Mouse (Mus musculus) neural tube, embryonic 14.5 days (tissue): Measurements from ENCODE around the gene Cd3e. TPM values are rescaled to one million over a fixed set of nuclear protein-coding genes. Genes with fewer than 3 reads are reported as not detected.

Experiments
- ATAC-seq: fragments of 200-750 bp; cut with Nextera tagmentation; 2 replicates; pipeline ENCODE4 v1.8.0; 2017; ENCODE audit warnings: low read depth, mild to moderate bottlenecking, moderate TSS enrichment, moderate library complexity
- H3K27ac ChIP-seq: fragments of 300-500 bp; sonication (generic); 2 replicates; pipeline ENCODE4 v1.5.1; 2014; ENCODE audit warnings: low read depth, mild to moderate bottlenecking, control low read depth, low read length, moderate library complexity, mixed read lengths
- H3K27me3 ChIP-seq: fragments of 300-500 bp; sonication (generic); 2 replicates; pipeline ENCODE4 v1.6.1; 2014; ENCODE audit warnings: low read length; ENCODE audit not compliant: control insufficient read depth, insufficient read depth
- H3K36me3 ChIP-seq: fragments of 300-500 bp; sonication (generic); 2 replicates; pipeline ENCODE4 v1.6.1; 2014; ENCODE audit warnings: low read length, mixed read lengths; ENCODE audit not compliant: control insufficient read depth, insufficient read depth
- H3K4me1 ChIP-seq: fragments of 300-500 bp; sonication (generic); 2 replicates; pipeline ENCODE4 v1.6.1; 2014; ENCODE audit warnings: low read length; ENCODE audit not compliant: control insufficient read depth, insufficient read depth
- H3K4me2 ChIP-seq: fragments of 300-500 bp; sonication (generic); 2 replicates; pipeline ENCODE4 v1.6.1; 2014; ENCODE audit warnings: mild to moderate bottlenecking, low read depth, low read length, control low read depth
- H3K4me3 ChIP-seq: fragments of 300-500 bp; sonication (generic); 2 replicates; pipeline ENCODE4 v1.5.1; 2014; ENCODE audit warnings: low read depth, low read length, control low read depth, mixed read lengths
- H3K9ac ChIP-seq: fragments of 300-500 bp; sonication (generic); replicated peaks from 2 replicates; pipeline ENCODE4 v1.6.1; 2014; ENCODE audit warnings: low read depth, mild to moderate bottlenecking, control low read depth, low read length, mixed read lengths
- H3K9me3 ChIP-seq: fragments of 300-500 bp; sonication (generic); 2 replicates; pipeline ENCODE4 v1.6.1; 2016; ENCODE audit warnings: low read length; ENCODE audit not compliant: control insufficient read depth
- WGBS: fragments of 180-500 bp; shearing (Covaris S2); extraction: QIAGEN DNeasy Blood & Tissue Kit; methylation state at CpG from one replicate; pipeline ENCODE4 v1.1.7; 2014; 5-methylcytosine and 5-hydroxymethylcytosine counted together
- polyA plus RNA-seq: library from polyadenylated mRNA; unstranded; fragments of >200 nt; fragmentation: Nextera tagmentation; extraction: Ambion mirVana; gene quantifications from 2 replicates; pipeline ENCODE4 v1.2.1, GENCODE M21; 2014

The Cd3e gene
- 0.31 TPM in 1 of 2 replicates, not detected in the other for polyA plus RNA-seq

- H3K4me2 ChIP-seq, result no peak within 1 kb of the TSS
- H3K9me3 ChIP-seq, result no peaks in the 10 kb centered on the region
- H3K4me3 ChIP-seq, result no peak within 1 kb of the TSS
- no peak for ATAC-seq
- WGBS, result 81% methylated on average over 19 of the region's 19 CpGs
- no peak within 1 kb of the TSS for H3K27ac ChIP-seq
- no peak within 1 kb of the TSS for H3K9ac ChIP-seq
- H3K36me3 ChIP-seq, result no peaks in the 10 kb centered on the region
- no peaks in the 10 kb centered on the region for H3K27me3 ChIP-seq
- H3K4me1 ChIP-seq, result no peaks in the 10 kb centered on the region
Observed at GRCm38 (mm10) chr9:45009180-45010078, at the start of gene Cd3e. Cd3e (minus strand) TSS chr9:45009627.

- H3K9me3 ChIP-seq, result no peaks in the 10 kb centered on the region
- no peaks in the 10 kb centered on the region for H3K36me3 ChIP-seq
- H3K4me3 ChIP-seq, result no peak overlapping the region
- H3K4me1 ChIP-seq, result peaks cover 4% of the 10 kb centered on the region; the same call in 1 of the 2 replicates
- H3K27ac ChIP-seq, result no peak overlapping the region
- no peaks in the 10 kb centered on the region for H3K27me3 ChIP-seq
- no peak overlapping the region for H3K4me2 ChIP-seq
- ATAC-seq, result no peak
- WGBS, result 62% methylated on average over 5 of the region's 5 CpGs
- no peak overlapping the region for H3K9ac ChIP-seq
Observed at GRCm38 (mm10) chr9:45058304-45058940, 49.0 kb upstream of the Cd3e start.

- H3K4me1 ChIP-seq, result peaks cover 4% of the 10 kb centered on the region; the same call in 1 of the 2 replicates
- H3K9ac ChIP-seq, result peak within 1 kb of the TSS; percentile 56
- H3K27me3 ChIP-seq, result no peaks in the 10 kb centered on the region
- under 1% methylated on average over 33 of the region's 33 CpGs for WGBS
- H3K9me3 ChIP-seq, result no peaks in the 10 kb centered on the region
- H3K4me3 ChIP-seq, result peak within 1 kb of the TSS; percentile 65
- H3K36me3 ChIP-seq, result no peaks in the 10 kb centered on the region
- peak; percentile 98 for ATAC-seq
- peak within 1 kb of the TSS; percentile 100 for H3K27ac ChIP-seq
- H3K4me2 ChIP-seq, result peak within 1 kb of the TSS; percentile 79
Observed at GRCm38 (mm10) chr9:45055082-45055713, 45.8 kb upstream of the Cd3e start, which contains the start of gene Mpzl3. Mpzl3 (plus strand) TSS chr9:45055186.

GRCm38 (mm10) chr9:45050301-45050700 lies 40.9 kb upstream of the Cd3e start:
- no peaks in the 10 kb centered on the region for H3K27me3 ChIP-seq
- no peaks in the 10 kb centered on the region for H3K36me3 ChIP-seq
- ATAC-seq, result no peak
- WGBS, result 91% methylated on average over 2 of the region's 2 CpGs
- no peak overlapping the region for H3K4me2 ChIP-seq
- H3K27ac ChIP-seq, result no peak overlapping the region
- H3K4me3 ChIP-seq, result no peak overlapping the region
- H3K9ac ChIP-seq, result no peak overlapping the region
- H3K4me1 ChIP-seq, result peaks cover 4% of the 10 kb centered on the region; the same call in 1 of the 2 replicates
- H3K9me3 ChIP-seq, result no peaks in the 10 kb centered on the region

- Histone ChIP-seq H3K27ac (no peak overlapping the region), H3K4me1 (peaks cover 4% of the 10 kb centered on the region; the same call in 1 of the 2 replicates), H3K36me3 (no peaks in the 10 kb centered on the region), H3K9ac (no peak overlapping the region), H3K9me3 (no peaks in the 10 kb centered on the region), H3K4me3 (no peak overlapping the region), H3K4me2 (no peak overlapping the region), H3K27me3 (no peaks in the 10 kb centered on the region)
- ATAC-seq, result no peak
- WGBS, result 90% methylated on average over 1 of the region's 1 CpGs
Observed at GRCm38 (mm10) chr9:45049731-45050130, 40.3 kb upstream of the Cd3e start.

GRCm38 (mm10) chr9:45048511-45048910 lies 39.1 kb upstream of the Cd3e start:
- H3K4me2 ChIP-seq, result no peak overlapping the region
- no peaks in the 10 kb centered on the region for H3K36me3 ChIP-seq
- H3K4me1 ChIP-seq, result no peaks in the 10 kb centered on the region
- no peak overlapping the region for H3K9ac ChIP-seq
- WGBS, result 37% methylated on average over 4 of the region's 4 CpGs
- H3K9me3 ChIP-seq, result no peaks in the 10 kb centered on the region
- peaks cover 3% of the 10 kb centered on the region; the same call in 1 of the 2 replicates for H3K27me3 ChIP-seq
- H3K27ac ChIP-seq, result no peak overlapping the region
- no peak overlapping the region for H3K4me3 ChIP-seq
- ATAC-seq, result no peak

- Histone ChIP-seq H3K9me3 (no peaks in the 10 kb centered on the region), H3K27me3 (peaks cover 13% of the 10 kb centered on the region), H3K4me3 (no peak overlapping the region), H3K9ac (no peak overlapping the region), H3K27ac (no peak overlapping the region), H3K4me2 (no peak overlapping the region), H3K4me1 (no peaks in the 10 kb centered on the region), H3K36me3 (no peaks in the 10 kb centered on the region)
- WGBS, result 91% methylated on average over 16 of the region's 16 CpGs
- ATAC-seq, result no peak
Observed at GRCm38 (mm10) chr9:45046973-45047372, 37.5 kb upstream of the Cd3e start.

GRCm38 (mm10) chr9:45042947-45043346 lies 33.5 kb upstream of the Cd3e start:
- H3K27ac ChIP-seq, result no peak overlapping the region
- H3K9me3 ChIP-seq, result no peaks in the 10 kb centered on the region
- H3K9ac ChIP-seq, result no peak overlapping the region
- H3K4me2 ChIP-seq, result no peak overlapping the region
- peaks cover 27% of the 10 kb centered on the region for H3K27me3 ChIP-seq
- no peaks in the 10 kb centered on the region for H3K4me1 ChIP-seq
- no peak overlapping the region for H3K4me3 ChIP-seq
- 2% methylated on average over 10 of the region's 10 CpGs for WGBS
- ATAC-seq, result no peak
- H3K36me3 ChIP-seq, result no peaks in the 10 kb centered on the region
